Mouse (Mus musculus) activated CD4-positive, CD25-positive, alpha-beta regulatory T cell (primary cell): ENCODE data around the gene Gm10334. TPM values are rescaled to one million over a fixed set of nuclear protein-coding genes. Genes with fewer than 3 reads are reported as not detected.

Source experiments
- polyA plus RNA-seq, 2 experiments: library from polyadenylated mRNA; unstranded; fragments of 100-300 nt; shearing (Covaris generic); gene quantifications; one replicate each; pipeline ENCODE4 v1.2.1; 2017

Gene Gm10334
- not detected for polyA plus RNA-seq

DNA sequence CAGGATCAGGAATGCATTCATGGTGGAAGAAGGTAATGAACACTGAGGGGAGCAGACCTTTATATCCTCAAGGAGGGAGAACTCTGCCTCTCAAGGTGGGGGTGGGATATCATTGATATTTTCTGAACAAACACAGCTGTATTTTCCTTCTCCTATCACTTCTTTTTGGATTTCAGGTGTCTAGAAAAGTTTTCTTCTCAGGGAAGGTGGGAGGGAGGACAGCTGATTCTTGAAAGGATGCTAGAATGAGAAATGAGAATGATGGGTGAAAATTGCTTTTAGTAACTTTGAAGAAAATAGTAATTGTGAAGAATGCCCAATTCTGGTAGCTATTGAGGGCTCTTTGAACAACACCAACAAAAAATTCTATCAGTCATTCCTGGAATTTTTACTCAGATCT, at the start of gene Gm10334:
TSS of gene Gm10334 (minus strand) at position 101 of the 400 bp plus-strand sequence.

DNA sequence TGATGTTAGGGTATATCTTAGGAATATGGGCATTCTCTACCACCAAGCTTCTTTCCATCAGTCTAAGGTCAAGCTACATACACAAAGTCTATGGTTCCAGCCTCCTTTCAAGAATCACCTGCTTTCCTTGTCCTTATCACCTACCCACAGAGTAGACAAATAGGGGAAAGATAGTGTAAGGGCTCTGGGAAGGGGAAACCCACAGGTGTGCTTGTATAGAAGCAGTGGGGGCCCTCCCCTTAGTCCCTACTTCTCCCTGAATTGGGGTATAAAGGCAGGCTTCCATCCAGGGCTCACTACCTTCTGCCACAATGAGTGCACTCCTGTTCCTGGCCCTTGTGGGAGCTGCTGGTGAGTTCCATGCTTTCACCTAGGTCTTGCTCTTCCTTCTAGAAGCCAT, 12.7 kb upstream of the Gm10334 start, which contains the start of gene Prss1:
TSS of gene Prss1 (plus strand) at position 301 of the 400 bp plus-strand sequence.

Other genes starting within 250 kb of the Gm10334 start
- gene Try4, start 143.9 kb downstream of the Gm10334 start, polyA plus RNA-seq, result under 1 TPM in 1 of 2 experiments, not detected in 1; 0.64 TPM
- 1 to 10 TPM in 1 of 2 experiments, under 1 TPM in 1; 0.55 to 1.3 TPM for gene Try5, start 129.3 kb downstream of the Gm10334 start, polyA plus RNA-seq
- not detected for gene Try10, start 92.0 kb downstream of the Gm10334 start, polyA plus RNA-seq
- gene Prss3, start 68.5 kb downstream of the Gm10334 start, polyA plus RNA-seq, result not detected
- not detected for gene Gm5771, start 53.8 kb downstream of the Gm10334 start, polyA plus RNA-seq
- not detected for gene Prss1, start 12.8 kb upstream of the Gm10334 start, polyA plus RNA-seq
- 1 to 10 TPM in 1 of 2 experiments, under 1 TPM in 1; 0.50 to 1.6 TPM for gene Prss2, start 75.6 kb upstream of the Gm10334 start, polyA plus RNA-seq
- gene Ephb6, start 159.3 kb upstream of the Gm10334 start, polyA plus RNA-seq, result 10 to 100 TPM; 25.5 to 32.7 TPM
- gene Trpv6, start 190.3 kb upstream of the Gm10334 start, polyA plus RNA-seq, result under 1 TPM; 0.21 to 0.35 TPM
- under 1 TPM in 1 of 2 experiments, not detected in 1; 0.12 TPM for gene Trpv5, start 234.6 kb upstream of the Gm10334 start, polyA plus RNA-seq
- gene Llcfc1, start 238.3 kb upstream of the Gm10334 start, polyA plus RNA-seq, result not detected